In genomic region chr13:37880581-37881130, GRCm38 (mm10) we compare ENCODE assay signal across 10 mouse cellular contexts.
DNase-seq lines count a peak whose midpoint lies in the region; ATAC-seq and TF ChIP-seq lines count a peak whose summit lies in the region.
"Had no signal": no experiment of that assay in that cellular context is flagged by ENCODE, and none has a peak within 500 bp of the region (broad histone marks: within the 10 kb centered on the region; RNA-seq: fewer than 3 reads in every experiment).

No protein-coding gene starts in this region.

- H3K36me3 ChIP-seq in forebrain, embryonic 10.5 days (replicated peaks): no peaks in the 10 kb centered on the region
- no peaks in the 10 kb centered on the region for H3K36me3 ChIP-seq in forebrain, postnatal 0 days (ENCODE audit: insufficient read depth)
- no peaks in the 10 kb centered on the region for H3K36me3 ChIP-seq in kidney, postnatal 0 days (ENCODE audit: insufficient read depth, low read length)
- no peaks in the 10 kb centered on the region for H3K36me3 ChIP-seq in myocyte (ENCODE audit: control insufficient read depth, insufficient read depth)

- no peaks in the 10 kb centered on the region for H3K9me3 ChIP-seq in forebrain, embryonic 10.5 days
- no peaks in the 10 kb centered on the region for H3K9me3 ChIP-seq in forebrain, postnatal 0 days (ENCODE audit: low read length)
- no peaks in the 10 kb centered on the region for H3K9me3 ChIP-seq in kidney, postnatal 0 days (replicated peaks; ENCODE audit: low read length)

- no peak overlapping the region for H3K4me3 ChIP-seq in forebrain, embryonic 10.5 days
- no peak overlapping the region for H3K4me3 ChIP-seq in forebrain, postnatal 0 days (ENCODE audit: low read depth, low read length)
- no peak overlapping the region for H3K4me3 ChIP-seq in kidney, postnatal 0 days (replicated peaks; ENCODE audit: low read depth, low read length)
- H3K4me3 ChIP-seq in myocyte: no peak overlapping the region
- H3K4me3 ChIP-seq in left cerebral cortex, adult 2 months: no peak overlapping the region

- H3K79me2 ChIP-seq in myocyte (ENCODE audit: control insufficient read depth, insufficient read depth): peaks cover 89% of the 10 kb centered on the region

- 76% methylated on average over 9 of the region's 9 CpGs for WGBS in forebrain, embryonic 10.5 days
- 77% methylated on average over 9 of the region's 9 CpGs for WGBS in forebrain, postnatal 0 days
- 29% methylated on average over 9 of the region's 9 CpGs for WGBS in kidney, postnatal 0 days

- no peak for DNase-seq in forebrain, embryonic 10.5 days (ENCODE audit: extremely low spot score, low spot score)
- no peak for DNase-seq in forebrain, postnatal 0 days
- DNase-seq in adipocyte (ENCODE audit: low spot score): peak; percentile 76
- peak; percentile 56 for DNase-seq in kidney, postnatal 0 days (ENCODE audit: low spot score)
- no peak for DNase-seq in right cerebral cortex, postnatal 36 days (ENCODE audit: low spot score in 2 of 2)
- DNase-seq in left cerebral cortex, adult 2 months (ENCODE audit: extremely low spot score in 1 of 2, low spot score in 2 of 2): no peak
- DNase-seq in cerebellum, adult 9-10 months: no peak
- DNase-seq: cerebellum, adult 8-10 months had no signal

- H3ac ChIP-seq in myocyte (ENCODE audit: control insufficient read depth, insufficient read length): no peak overlapping the region

- H3K4me2 ChIP-seq in forebrain, postnatal 0 days (ENCODE audit: low read depth): no peak overlapping the region
- H3K4me2 ChIP-seq in kidney, postnatal 0 days (ENCODE audit: low read length): peak overlapping the region; percentile 35
- peak overlapping the region; percentile 82 for H3K4me2 ChIP-seq in myocyte (ENCODE audit: low read depth)

- 0 out of 2 replicates have a peak overlapping the region, but pooled peaks have one; percentile 36 for H3K27ac ChIP-seq in forebrain, embryonic 10.5 days
- H3K27ac ChIP-seq in forebrain, postnatal 0 days (ENCODE audit: low read depth, low read length): no peak overlapping the region
- peak overlapping the region; percentile 60 for H3K27ac ChIP-seq in kidney, postnatal 0 days
- no peak overlapping the region for H3K27ac ChIP-seq in left cerebral cortex, adult 2 months

- H3K9ac ChIP-seq in forebrain, postnatal 0 days: no peak overlapping the region
- H3K9ac ChIP-seq in kidney, postnatal 0 days (ENCODE audit: low read depth, low read length): no peak overlapping the region

- H3K4me1 ChIP-seq in forebrain, embryonic 10.5 days: peaks cover 32% of the 10 kb centered on the region
- H3K4me1 ChIP-seq in forebrain, postnatal 0 days (ENCODE audit: insufficient read depth): no peaks in the 10 kb centered on the region
- peaks cover 25% of the 10 kb centered on the region; the same call in 1 of the 2 replicates for H3K4me1 ChIP-seq in kidney, postnatal 0 days (replicated peaks; ENCODE audit: insufficient read depth, low read length)

- no peak for ATAC-seq in forebrain, postnatal 0 days
- ATAC-seq in kidney, postnatal 0 days (replicated peaks; ENCODE audit: low FRiP score, low read depth): no peak

- TF ChIP-seq POLR2A in myocyte (IDR thresholded peaks at IDR 0.05; ENCODE audit: insufficient read length, low read depth): no peak

- no peaks in the 10 kb centered on the region for H3K27me3 ChIP-seq in forebrain, embryonic 10.5 days (ENCODE audit: poor library complexity, severe bottlenecking)
- H3K27me3 ChIP-seq in forebrain, postnatal 0 days (ENCODE audit: insufficient read depth, low read length): no peaks in the 10 kb centered on the region
- no peaks in the 10 kb centered on the region for H3K27me3 ChIP-seq in kidney, postnatal 0 days (ENCODE audit: insufficient read depth, low read length)
- H3K27me3 ChIP-seq in myocyte (ENCODE audit: control insufficient read depth, insufficient read depth, insufficient read length): no peaks in the 10 kb centered on the region
- H3K27me3 ChIP-seq: CH12.LX had no signal

- intact Hi-C loops in left cerebral cortex, adult 2 months (cut with DNase I): no loop called here

- no peak for TF ChIP-seq CTCF in forebrain, postnatal 0 days (IDR thresholded peaks at IDR 0.05; ENCODE audit: low read depth)
- no peak for TF ChIP-seq CTCF in kidney, postnatal 0 days (IDR thresholded peaks at IDR 0.05; ENCODE audit: low read depth)
- no peak for TF ChIP-seq CTCF in left cerebral cortex, adult 2 months (IDR thresholded peaks at IDR 0.05)

TF ChIP-seq in myocyte, 11 proteins besides CTCF, POLR2A, EP300 and RAD21:
- TF ChIP-seq E2F4 (IDR thresholded peaks at IDR 0.05; ENCODE audit: insufficient read depth) (no peak), SRF (IDR thresholded peaks at IDR 0.05; ENCODE audit: control insufficient read depth, insufficient read length, low read depth) (no peak), POLR2AphosphoS2 (IDR thresholded peaks at IDR 0.05; ENCODE audit: insufficient read length, low read depth) (peak; percentile 43), TCF12 (IDR thresholded peaks at IDR 0.05; ENCODE audit: insufficient read depth, poor library complexity, severe bottlenecking) (no peak), MAX (IDR thresholded peaks at IDR 0.05; ENCODE audit: low read depth) (no peak), TCF3 (IDR thresholded peaks at IDR 0.05; ENCODE audit: insufficient read length, low read depth) (no peak), MYOG (IDR thresholded peaks at IDR 0.05; ENCODE audit: control insufficient read depth in 1 of 3, insufficient read depth in 1 of 3, insufficient read length in 2 of 3, low read depth in 2 of 3) (peak in 2 of 3 experiments; percentile 53 to 73), CEBPB (IDR thresholded peaks at IDR 0.05; ENCODE audit: insufficient read depth, poor library complexity, severe bottlenecking) (no peak), REST (IDR thresholded peaks at IDR 0.05; ENCODE audit: insufficient read depth, insufficient read length) (no peak), MYOD1 (IDR thresholded peaks at IDR 0.05; ENCODE audit: control insufficient read depth in 1 of 3, insufficient read length in 2 of 3, low read depth in 2 of 3) (peak in 2 of 3 experiments; percentile 51 to 62), USF1 (IDR thresholded peaks at IDR 0.05; ENCODE audit: low read depth) (no peak)
TF ChIP-seq in myocyte: peak in this region for 3.

Comparison
In these comparisons a context has a peak if more than half of its experiments do, and no peak if none do; other contexts are left out.
1. H3K27ac ChIP-seq: peak in forebrain, embryonic 10.5 days (single experiment) and kidney, postnatal 0 days (single experiment); none in forebrain, postnatal 0 days (single experiment) and left cerebral cortex, adult 2 months (single experiment).
2. DNase-seq: peak in adipocyte (single experiment) and kidney, postnatal 0 days (single experiment); none in forebrain, embryonic 10.5 days (single experiment), forebrain, postnatal 0 days (single experiment), right cerebral cortex, postnatal 36 days (0 of 2), left cerebral cortex, adult 2 months (0 of 2) and cerebellum, adult 9-10 months (single experiment).